Mouse (Mus musculus): Measurements from ENCODE around the gene Tomm34. TPM values are rescaled to one million over a fixed set of nuclear protein-coding genes. Genes with fewer than 3 reads are reported as not detected.

Gene Tomm34
- total and polyA plus RNA-seq, 3 experiments = 25.6 to 40.7 (median 26.8) TPM

DNA sequence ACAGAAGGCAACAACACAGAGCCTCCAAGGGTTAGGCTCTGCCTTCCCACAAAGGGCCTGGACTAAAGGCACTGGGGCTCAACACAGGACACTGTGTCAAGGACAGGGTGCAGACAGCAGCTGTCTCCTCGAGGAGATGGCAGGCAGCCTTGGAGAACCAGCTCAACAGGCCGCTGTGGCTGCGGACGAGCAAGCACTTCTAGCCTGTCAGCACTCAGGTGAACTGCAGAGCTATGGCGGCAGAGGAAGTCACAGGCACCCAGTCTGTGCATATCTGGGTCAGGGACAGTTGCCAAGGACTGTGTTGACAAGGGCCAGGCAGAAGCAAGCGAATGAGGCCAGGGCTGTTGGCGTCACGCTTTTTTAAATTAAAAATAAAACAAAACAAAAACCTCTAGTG lies 17.2 kb downstream of the Tomm34 start:
- H3K27ac ChIP-seq (ENCODE audit: insufficient read depth, low read depth) = no peak overlapping the region
- dilution Hi-C loops (cut with MboI; ENCODE audit: extremely low pct_ligation_motif_present, extremely low pct_unique_long_range_greater_than_20kb, low sequenced_read_pairs) = no loop called here
- no peak for DNase-seq (ENCODE audit: extremely low read depth)
- H3K4me2 ChIP-seq (ENCODE audit: insufficient read depth, low read depth, poor library complexity, severe bottlenecking) = no peak overlapping the region
- in situ Hi-C loops (cut with MboI; ENCODE audit: low pct_ligation_motif_present, low pct_unique_long_range_greater_than_20kb, low sequenced_read_pairs) = no loop called here
- H3K27me3 ChIP-seq (replicated peaks) = no peaks in the 10 kb centered on the region
- H3K79me2 ChIP-seq (replicated peaks; ENCODE audit: control insufficient read depth, extremely low read depth, insufficient read depth, poor library complexity, severe bottlenecking) = no peaks in the 10 kb centered on the region
- H3K4me3 ChIP-seq (replicated peaks in 1 of 3; ENCODE audit: low read depth in 2 of 3, low read length in 2 of 3, poor library complexity in 1 of 3) = no peak overlapping the region
- peaks cover 56 to 89% of the 10 kb centered on the region in 2 experiments for H3K36me3 ChIP-seq (replicated peaks in 1 of 2; ENCODE audit: control insufficient read depth in 1 of 2, insufficient read depth in 1 of 2, low read length in 1 of 2)
- no peak overlapping the region for H3K9ac ChIP-seq (ENCODE audit: insufficient read depth, low read depth)
- no peaks in the 10 kb centered on the region for H3K4me1 ChIP-seq (ENCODE audit: control insufficient read depth in 1 of 2, insufficient read depth in 2 of 2)
- no peak for TF ChIP-seq SMC3 (IDR thresholded peaks at IDR 0.05; ENCODE audit: low read depth, low read length)
- no peak for TF ChIP-seq NELFE (IDR thresholded peaks at IDR 0.05; ENCODE audit: low read depth, low read length)
- no peak for TF ChIP-seq ETS1 (conservative IDR thresholded peaks at IDR 0.05; ENCODE audit: low read depth, low read length)
- TF ChIP-seq JUND (conservative IDR thresholded peaks at IDR 0.05; ENCODE audit: low read depth, low read length) = no peak
- TF ChIP-seq HCFC1 (IDR thresholded peaks at IDR 0.05; ENCODE audit: low read depth, low read length) = no peak
- no peak for TF ChIP-seq CHD1 (IDR thresholded peaks at IDR 0.05; ENCODE audit: low read depth, low read length)
- TF ChIP-seq PAX5 (IDR thresholded peaks at IDR 0.05; ENCODE audit: low read length) = no peak
- TF ChIP-seq ELF1 (IDR thresholded peaks at IDR 0.05; ENCODE audit: low read depth, low read length) = no peak
- TF ChIP-seq MXI1 (IDR thresholded peaks at IDR 0.05; ENCODE audit: low read depth, low read length) = no peak
- TF ChIP-seq MYC (IDR thresholded peaks at IDR 0.05; ENCODE audit: low read depth, low read length) = no peak
- no peak for TF ChIP-seq MAFK (IDR thresholded peaks at IDR 0.05; ENCODE audit: insufficient replicate concordance, low read length)
- no peak for TF ChIP-seq IRF4 (IDR thresholded peaks at IDR 0.05; ENCODE audit: low read depth, low read length)
- H3K9me3 ChIP-seq (replicated peaks; ENCODE audit: low read length) = no peaks in the 10 kb centered on the region

DNA sequence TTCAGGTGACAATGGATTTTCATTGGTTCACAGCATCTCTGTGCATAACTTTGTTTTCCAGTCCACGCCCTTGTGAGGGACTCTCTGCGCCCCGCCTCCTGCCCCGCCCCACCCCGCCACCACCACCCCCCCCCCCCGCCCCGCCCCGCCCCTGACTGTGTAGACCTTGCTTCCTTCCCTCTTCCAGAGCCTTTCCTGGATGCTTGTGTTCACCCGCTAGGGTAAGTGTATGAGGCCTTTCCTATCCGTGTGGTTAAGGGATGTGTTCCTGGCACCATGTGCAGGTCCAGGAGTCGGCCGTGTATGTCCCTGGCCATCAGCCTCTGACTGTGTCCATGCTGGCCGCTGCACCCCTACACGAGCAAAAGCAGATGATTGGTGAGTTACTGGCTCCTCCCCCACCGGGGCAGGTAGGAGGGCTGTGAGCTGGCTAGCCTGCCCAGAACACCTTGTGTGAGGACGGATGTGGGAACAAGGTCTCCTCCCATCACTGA lies 23.7 kb downstream of the Tomm34 start:
- TF ChIP-seq MXI1 (IDR thresholded peaks at IDR 0.05; ENCODE audit: low read depth, low read length) = no peak
- 0 out of 2 replicates have a peak, but pooled peaks have one; percentile 19 for TF ChIP-seq POLR2A (IDR thresholded peaks at IDR 0.05; ENCODE audit: low read depth, low read length)
- peaks cover 5 to 11% of the 10 kb centered on the region in 2 experiments; a peak in 3 of 4 replicates for H3K4me1 ChIP-seq (ENCODE audit: control insufficient read depth in 1 of 2, insufficient read depth in 2 of 2)
- H3K27me3 ChIP-seq (replicated peaks) = no peaks in the 10 kb centered on the region
- peak overlapping the region; percentile 38 to 47 (median 44) for H3K4me3 ChIP-seq (replicated peaks in 1 of 3; ENCODE audit: low read depth in 2 of 3, low read length in 2 of 3, poor library complexity in 1 of 3)
- dilution Hi-C loops (cut with MboI; ENCODE audit: extremely low pct_ligation_motif_present, extremely low pct_unique_long_range_greater_than_20kb, low sequenced_read_pairs) = no loop called here
- peak overlapping the region; percentile 25; the same call in 1 of the 2 replicates for H3K4me2 ChIP-seq (ENCODE audit: insufficient read depth, low read depth, poor library complexity, severe bottlenecking)
- no peak overlapping the region for H3K9ac ChIP-seq (ENCODE audit: insufficient read depth, low read depth)
- H3K27ac ChIP-seq (ENCODE audit: insufficient read depth, low read depth) = no peak overlapping the region
- in situ Hi-C loops (cut with MboI; ENCODE audit: low pct_ligation_motif_present, low pct_unique_long_range_greater_than_20kb, low sequenced_read_pairs) = no loop called here
- no peaks in the 10 kb centered on the region for H3K79me2 ChIP-seq (replicated peaks; ENCODE audit: control insufficient read depth, extremely low read depth, insufficient read depth, poor library complexity, severe bottlenecking)
- H3K9me3 ChIP-seq (replicated peaks; ENCODE audit: low read length) = no peaks in the 10 kb centered on the region
- H3K36me3 ChIP-seq (replicated peaks in 1 of 2; ENCODE audit: control insufficient read depth in 1 of 2, insufficient read depth in 1 of 2, low read length in 1 of 2) = peaks cover 3 to 27% of the 10 kb centered on the region in 2 experiments
- peak; percentile 61 for DNase-seq (ENCODE audit: extremely low read depth)

GRCm38 (mm10) chr2:164041523-164041922 lies 29.4 kb downstream of the Tomm34 start:
- DNase-seq (ENCODE audit: extremely low read depth) = no peak
- Histone ChIP-seq H3K36me3 (replicated peaks in 1 of 2; ENCODE audit: control insufficient read depth in 1 of 2, insufficient read depth in 1 of 2, low read length in 1 of 2) (peaks cover 0 to 2% of the 10 kb centered on the region in 2 experiments), H3K9ac (ENCODE audit: insufficient read depth, low read depth) (no peak overlapping the region), H3K9me3 (replicated peaks; ENCODE audit: low read length) (no peaks in the 10 kb centered on the region), H3K27me3 (replicated peaks) (no peaks in the 10 kb centered on the region), H3K79me2 (replicated peaks; ENCODE audit: control insufficient read depth, extremely low read depth, insufficient read depth, poor library complexity, severe bottlenecking) (no peaks in the 10 kb centered on the region), H3K4me1 (ENCODE audit: control insufficient read depth in 1 of 2, insufficient read depth in 2 of 2) (peaks cover 7 to 8% of the 10 kb centered on the region in 2 experiments), H3K4me3 (replicated peaks in 1 of 3; ENCODE audit: low read depth in 2 of 3, low read length in 2 of 3, poor library complexity in 1 of 3) (no peak overlapping the region), H3K27ac (ENCODE audit: insufficient read depth, low read depth) (no peak overlapping the region), H3K4me2 (ENCODE audit: insufficient read depth, low read depth, poor library complexity, severe bottlenecking) (no peak overlapping the region)
- in situ Hi-C loops (cut with MboI; ENCODE audit: low pct_ligation_motif_present, low pct_unique_long_range_greater_than_20kb, low sequenced_read_pairs) = no loop called here
- TF ChIP-seq TBP (conservative IDR thresholded peaks at IDR 0.05; ENCODE audit: low read depth, low read length) = no peak
- TF ChIP-seq HCFC1 (IDR thresholded peaks at IDR 0.05; ENCODE audit: low read depth, low read length) = no peak
- no peak for TF ChIP-seq ZC3H11A (IDR thresholded peaks at IDR 0.05; ENCODE audit: low read depth, low read length)
- dilution Hi-C loops (cut with MboI; ENCODE audit: extremely low pct_ligation_motif_present, extremely low pct_unique_long_range_greater_than_20kb, low sequenced_read_pairs) = no loop called here
